Mouse (Mus musculus): Measurements from ENCODE around the gene Mmp25.

Mmp25 gene

GRCm38 (mm10) chr17:23664556-23665021 is 19.5 kb upstream of the Mmp25 start:
- DNase-seq (ENCODE audit: low spot score) = no peak

DNA sequence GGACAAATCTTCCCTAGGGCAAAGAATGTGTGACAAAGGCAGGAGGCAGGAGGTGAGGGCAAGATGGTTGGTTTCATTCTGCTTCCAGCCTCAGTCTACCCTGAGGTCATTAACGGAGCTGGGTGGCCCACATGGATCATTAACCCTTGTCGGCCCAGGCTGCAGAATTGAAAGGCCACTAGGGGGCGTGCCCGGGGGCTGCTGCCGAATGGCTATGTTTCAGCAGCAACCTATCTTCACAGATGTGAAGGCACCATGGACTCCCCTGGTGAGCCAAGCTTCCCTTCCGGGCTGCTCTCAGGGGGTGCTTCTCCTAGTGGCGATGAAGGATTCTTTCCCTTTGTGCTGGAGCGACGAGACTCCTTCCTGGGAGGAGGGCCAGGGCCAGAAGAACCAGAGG is 16.4 kb upstream of the Mmp25 start:
- DNase-seq (ENCODE audit: low spot score) = no peak

DNA sequence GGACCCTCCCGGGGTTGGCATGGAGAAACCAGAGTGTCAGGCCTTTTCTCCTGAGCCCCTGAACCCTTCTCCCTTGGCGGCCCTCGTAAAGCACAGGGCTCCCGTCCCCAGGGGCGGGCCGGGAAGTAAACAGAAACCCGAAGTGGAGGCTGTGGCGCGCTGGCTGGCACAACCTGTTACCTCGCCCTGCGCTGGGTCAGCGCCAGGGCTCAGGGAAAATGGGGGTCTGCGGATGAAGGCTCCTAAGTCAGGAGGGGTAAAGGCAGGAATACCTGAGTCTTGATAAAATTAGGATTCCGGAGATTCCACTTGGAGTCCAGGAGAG is 15.8 kb upstream of the Mmp25 start:
- no peak for DNase-seq (ENCODE audit: low spot score)

GRCm38 (mm10) chr17:23660117-23660875 is 15.2 kb upstream of the Mmp25 start, which contains the start of gene Bicdl2:
Gene Bicdl2 (plus strand): TSS chr17:23660506.
- DNase-seq (ENCODE audit: low spot score) = no peak

GRCm38 (mm10) chr17:23658450-23658849 is 13.4 kb upstream of the Mmp25 start:
- no peak for DNase-seq (ENCODE audit: low spot score)

GRCm38 (mm10) chr17:23654410-23654809 is 9.3 kb upstream of the Mmp25 start:
- no peak for DNase-seq (ENCODE audit: low spot score)

GRCm38 (mm10) chr17:23654001-23654400 is 8.9 kb upstream of the Mmp25 start:
- no peak for DNase-seq (ENCODE audit: low spot score)

DNA sequence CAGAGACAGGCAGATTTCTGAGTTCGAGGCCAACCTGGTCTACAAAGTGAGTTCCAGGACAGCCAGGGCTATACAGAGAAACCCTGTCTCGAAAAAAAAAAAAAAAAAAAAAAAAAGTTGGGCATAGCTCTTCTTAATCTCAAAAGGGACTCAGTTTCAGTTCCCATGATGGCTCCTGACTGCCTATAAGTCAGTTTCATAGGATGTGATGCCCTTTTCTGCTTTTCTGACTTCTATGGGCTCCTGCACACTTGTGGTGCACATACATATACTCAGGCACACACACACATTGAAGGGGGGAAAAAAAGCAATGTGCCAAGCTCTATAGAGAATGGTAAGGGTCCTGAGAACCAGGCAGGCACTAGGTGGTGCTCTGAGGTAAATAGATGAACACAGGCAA is 8.2 kb upstream of the Mmp25 start:
- DNase-seq (ENCODE audit: low spot score) = no peak

- DNase-seq (ENCODE audit: low spot score) = no peak
Measured at GRCm38 (mm10) chr17:23651363-23651762, 6.3 kb upstream of the Mmp25 start.

GRCm38 (mm10) chr17:23645894-23646293 is 817 bp upstream of the Mmp25 start:
- no peak for DNase-seq (ENCODE audit: low spot score)

DNA sequence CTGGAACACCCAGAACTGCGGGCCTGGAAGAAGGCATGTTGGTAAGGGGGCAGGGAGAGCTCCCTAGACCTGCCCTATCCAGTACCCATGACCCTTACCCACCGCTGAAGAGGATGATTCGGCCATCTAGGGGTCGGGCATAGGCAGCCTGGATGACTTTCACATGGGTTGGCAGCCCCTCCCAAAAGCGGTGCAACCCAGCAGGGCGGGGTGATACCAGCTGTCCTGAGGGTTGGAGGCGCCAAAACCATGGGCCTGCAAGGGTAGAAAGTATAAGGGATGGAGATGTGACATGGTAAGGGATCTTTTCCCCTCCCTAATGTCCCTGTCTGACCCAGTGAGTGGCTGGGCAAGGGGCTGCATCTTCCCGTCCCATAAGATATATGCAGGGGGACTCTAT is 13.8 kb downstream of the Mmp25 start:
- no peak for DNase-seq (ENCODE audit: low spot score)

GRCm38 (mm10) chr17:23630195-23631020 is 14.7 kb downstream of the Mmp25 start:
- peak; percentile 59 for DNase-seq (ENCODE audit: low spot score)

GRCm38 (mm10) chr17:23627813-23628212 is 17.3 kb downstream of the Mmp25 start:
- no peak for DNase-seq (ENCODE audit: low spot score)

- DNase-seq (ENCODE audit: low spot score) = no peak
Measured at GRCm38 (mm10) chr17:23620351-23620750, 24.7 kb downstream of the Mmp25 start.

- DNase-seq (ENCODE audit: low spot score) = no peak
Measured at GRCm38 (mm10) chr17:23617087-23617486, 28.0 kb downstream of the Mmp25 start.

DNA sequence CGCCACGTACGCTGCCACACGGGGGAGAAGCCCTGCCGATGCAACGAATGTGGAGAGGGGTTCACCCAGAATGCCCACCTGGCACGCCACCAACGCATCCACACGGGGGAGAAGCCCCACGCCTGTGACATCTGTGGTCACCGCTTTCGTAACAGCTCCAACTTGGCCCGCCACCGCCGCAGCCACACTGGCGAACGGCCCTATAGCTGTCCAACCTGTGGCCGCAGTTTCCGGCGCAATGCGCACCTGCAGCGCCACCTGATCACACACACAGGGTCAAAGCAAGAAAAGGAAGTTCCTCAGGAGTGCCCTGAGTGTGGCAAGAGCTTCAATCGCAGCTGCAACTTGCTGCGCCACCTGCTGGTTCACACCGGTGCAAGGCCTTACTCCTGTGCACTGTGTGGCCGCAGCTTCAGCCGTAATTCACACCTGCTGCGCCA is 34.7 kb downstream of the Mmp25 start:
- DNase-seq (ENCODE audit: low spot score) = peak; percentile 62

GRCm38 (mm10) chr17:23609612-23610011 is 35.5 kb downstream of the Mmp25 start:
- DNase-seq (ENCODE audit: low spot score) = no peak

- DNase-seq (ENCODE audit: low spot score) = no peak
Measured at GRCm38 (mm10) chr17:23605220-23605619, 39.9 kb downstream of the Mmp25 start.

DNA sequence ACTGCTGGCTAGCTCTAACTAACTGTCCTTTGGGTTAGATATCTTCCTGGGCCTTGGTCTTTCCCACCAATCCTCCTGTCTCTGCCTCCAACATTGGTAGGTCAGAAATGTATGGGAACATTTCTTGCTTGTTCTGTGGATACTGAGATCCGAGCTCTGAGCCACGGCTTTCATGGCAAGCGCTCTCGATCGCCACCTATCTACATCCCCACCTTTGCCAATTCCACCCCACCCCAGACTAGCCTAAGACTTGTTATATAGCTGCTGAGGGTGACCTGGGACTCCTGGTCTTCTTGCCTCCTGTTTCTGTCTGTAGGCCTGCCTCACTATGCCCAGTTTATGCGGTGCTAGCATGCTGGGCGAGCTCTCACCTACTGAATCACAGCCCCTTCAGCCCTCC is 40.7 kb downstream of the Mmp25 start:
- no peak for DNase-seq (ENCODE audit: low spot score)

GRCm38 (mm10) chr17:23603542-23603941 is 41.5 kb downstream of the Mmp25 start:
- DNase-seq (ENCODE audit: low spot score) = no peak

DNA sequence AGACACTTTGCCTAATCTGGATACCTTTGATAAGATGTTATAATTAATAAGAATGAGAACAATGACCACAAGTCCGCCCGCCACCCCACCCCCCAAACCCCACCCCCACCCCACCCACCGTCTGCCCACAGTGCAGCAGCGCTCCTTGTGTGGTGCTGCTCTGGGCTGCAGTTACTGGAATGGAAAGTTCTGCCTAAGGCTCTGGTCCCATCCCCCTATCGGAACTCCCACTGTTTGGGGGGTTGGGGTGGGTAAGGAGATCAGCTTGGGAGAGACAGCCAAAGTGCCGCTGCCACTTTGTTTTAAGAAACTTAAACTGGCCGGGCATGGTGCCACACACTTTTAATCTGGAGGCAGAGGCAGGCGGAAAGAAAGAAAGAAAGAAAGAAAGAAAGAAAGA is 42.0 kb downstream of the Mmp25 start:
- no peak for DNase-seq (ENCODE audit: low spot score)

DNA sequence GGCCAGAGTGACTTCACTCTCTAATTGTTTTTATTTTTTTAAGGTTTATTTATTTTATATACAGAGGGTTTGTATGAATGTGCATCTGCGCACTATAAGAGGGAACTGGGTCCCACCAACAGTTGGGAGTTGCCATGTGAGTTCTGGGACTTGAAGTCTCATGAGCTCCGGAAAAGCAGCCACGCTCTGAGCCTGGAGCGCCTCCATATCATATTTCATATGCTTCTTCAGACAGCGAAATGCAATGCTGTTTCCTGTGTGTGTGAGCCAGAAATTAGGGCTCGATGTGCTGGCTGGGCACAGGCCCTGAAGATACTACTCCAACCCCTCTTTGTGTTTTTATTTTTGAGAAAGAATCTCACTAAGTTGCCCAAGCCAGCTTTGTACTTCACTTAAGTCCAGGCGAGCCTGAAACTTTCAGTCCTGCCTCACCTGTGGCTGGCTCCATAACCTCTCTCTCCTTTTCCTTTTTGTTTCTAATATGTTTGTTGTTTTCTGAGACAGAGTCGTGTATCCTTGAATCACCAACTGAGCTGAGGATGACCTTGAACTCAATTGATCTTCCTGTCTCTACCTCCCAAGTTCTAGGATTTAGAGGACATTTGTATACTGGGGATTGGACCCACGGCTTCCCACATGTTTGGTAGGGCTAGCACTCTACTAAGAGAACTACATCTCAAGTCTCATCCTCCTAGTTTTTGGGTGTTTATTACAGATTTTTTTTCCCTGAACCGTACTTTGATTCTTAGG is 43.1 kb downstream of the Mmp25 start:
- no peak for DNase-seq (ENCODE audit: low spot score)

All from spleen, adult 12 weeks (tissue).